Mouse (Mus musculus): ENCODE measurements around the gene Otud1. TPM values are rescaled to one million over a fixed set of nuclear protein-coding genes. Genes with fewer than 3 reads are reported as not detected.

Otud1 gene
- polyA plus RNA-seq, 1 experiment from 2014 or later, result 1.9 TPM

DNA sequence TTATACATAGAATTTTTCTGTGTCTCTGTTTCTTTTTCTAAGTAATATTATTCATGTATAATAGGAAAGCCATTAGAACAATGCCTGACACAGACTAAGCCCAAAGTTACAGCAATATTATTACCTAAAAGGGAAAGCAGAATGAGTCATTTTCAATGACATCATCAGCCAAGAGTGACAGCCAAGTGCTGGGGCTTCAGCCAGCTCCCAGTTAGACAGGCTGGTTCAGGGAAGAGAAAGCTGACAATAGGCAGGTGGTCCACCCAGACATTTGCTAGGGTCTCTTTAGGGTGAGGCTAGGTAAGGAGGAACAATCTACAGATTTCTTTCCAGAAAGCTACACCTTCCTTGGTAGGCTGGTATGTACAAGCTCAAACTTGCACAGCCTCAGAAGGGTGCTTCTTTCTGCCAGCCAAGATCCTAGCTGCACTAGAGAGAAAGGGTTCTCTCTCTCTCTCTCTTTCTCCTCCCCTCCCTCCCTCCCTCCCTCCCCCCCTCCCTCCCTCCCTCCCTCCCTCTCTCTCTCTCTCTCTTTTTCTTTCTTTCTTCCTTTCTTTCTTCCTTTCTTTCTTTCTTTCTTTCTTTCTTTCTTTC lies 45.6 kb downstream of the Otud1 start:
- Histone ChIP-seq H3K27ac (ENCODE audit: low read depth, low read length) (no peak overlapping the region), H3K9me3 (ENCODE audit: control insufficient read depth, low read length) (no peaks in the 10 kb centered on the region), H3K4me1 (ENCODE audit: control insufficient read depth, insufficient read depth, low read length) (no peaks in the 10 kb centered on the region), H3K4me2 (replicated peaks; ENCODE audit: low read depth, low read length) (no peak overlapping the region), H3K9ac (ENCODE audit: low read depth, low read length) (no peak overlapping the region), H3K36me3 (ENCODE audit: control insufficient read depth, insufficient read depth, low read length) (no peaks in the 10 kb centered on the region), H3K4me3 (ENCODE audit: low read length) (no peak overlapping the region), H3K27me3 (ENCODE audit: control insufficient read depth, insufficient read depth, low read length) (no peaks in the 10 kb centered on the region)
- ATAC-seq (ENCODE audit: low FRiP score, low TSS enrichment), result no peak

- no peak overlapping the region for H3K9ac ChIP-seq (ENCODE audit: low read depth, low read length)
- ATAC-seq (ENCODE audit: low FRiP score, low TSS enrichment), result no peak
- H3K9me3 ChIP-seq (ENCODE audit: control insufficient read depth, low read length), result no peaks in the 10 kb centered on the region
- H3K36me3 ChIP-seq (ENCODE audit: control insufficient read depth, insufficient read depth, low read length), result no peaks in the 10 kb centered on the region
- no peak overlapping the region for H3K4me3 ChIP-seq (ENCODE audit: low read length)
- no peak overlapping the region for H3K4me2 ChIP-seq (replicated peaks; ENCODE audit: low read depth, low read length)
- H3K27me3 ChIP-seq (ENCODE audit: control insufficient read depth, insufficient read depth, low read length), result no peaks in the 10 kb centered on the region
- no peak overlapping the region for H3K27ac ChIP-seq (ENCODE audit: low read depth, low read length)
- 60% methylated on average over 4 of the region's 4 CpGs for WGBS
- no peaks in the 10 kb centered on the region for H3K4me1 ChIP-seq (ENCODE audit: control insufficient read depth, insufficient read depth, low read length)
Measured at GRCm38 (mm10) chr2:19703670-19704069, 46.1 kb downstream of the Otud1 start.

DNA sequence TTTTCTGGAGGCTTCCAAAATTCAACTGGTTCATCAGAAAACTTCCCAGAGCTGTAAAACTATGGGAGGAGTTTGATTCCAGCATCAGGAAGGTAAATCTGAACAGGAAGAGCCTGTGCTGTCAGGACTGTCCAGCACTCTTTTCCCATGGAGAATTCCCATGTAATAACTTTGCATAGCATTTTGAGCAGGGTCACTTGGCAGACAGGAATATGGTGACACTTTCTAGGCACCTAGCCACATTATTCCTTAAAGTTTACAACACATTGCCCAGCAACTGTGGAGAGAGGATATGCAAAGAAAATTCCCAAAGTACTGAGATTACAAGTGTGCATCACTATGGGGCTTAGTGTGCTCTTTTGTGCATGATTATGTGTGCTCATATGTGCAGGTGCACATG lies 46.7 kb downstream of the Otud1 start:
- H3K4me3 ChIP-seq (ENCODE audit: low read length), result no peak overlapping the region
- no peaks in the 10 kb centered on the region for H3K9me3 ChIP-seq (ENCODE audit: control insufficient read depth, low read length)
- H3K4me2 ChIP-seq (replicated peaks; ENCODE audit: low read depth, low read length), result no peak overlapping the region
- ATAC-seq (ENCODE audit: low FRiP score, low TSS enrichment), result no peak
- no peaks in the 10 kb centered on the region for H3K27me3 ChIP-seq (ENCODE audit: control insufficient read depth, insufficient read depth, low read length)
- H3K4me1 ChIP-seq (ENCODE audit: control insufficient read depth, insufficient read depth, low read length), result no peaks in the 10 kb centered on the region
- no peak overlapping the region for H3K9ac ChIP-seq (ENCODE audit: low read depth, low read length)
- H3K27ac ChIP-seq (ENCODE audit: low read depth, low read length), result no peak overlapping the region
- no peaks in the 10 kb centered on the region for H3K36me3 ChIP-seq (ENCODE audit: control insufficient read depth, insufficient read depth, low read length)

DNA sequence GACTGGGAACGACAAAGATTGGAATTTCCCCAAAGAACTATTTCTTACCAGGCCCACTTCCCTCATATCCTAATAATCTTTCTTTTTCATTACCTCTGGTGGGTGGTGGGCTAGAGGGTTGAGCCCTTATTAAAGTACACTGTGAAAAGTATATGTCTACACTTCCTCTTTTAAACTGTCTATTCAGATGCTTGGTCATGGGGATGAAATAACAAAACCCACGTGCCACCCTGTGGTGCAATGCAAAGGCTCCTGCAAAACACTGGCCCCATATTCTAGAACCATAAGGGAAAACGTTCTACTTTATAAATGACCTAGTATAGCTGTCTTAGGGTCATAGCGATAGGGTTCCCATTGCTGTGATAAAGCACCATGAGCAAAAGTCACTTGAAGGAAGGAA lies 49.3 kb downstream of the Otud1 start:
- Histone ChIP-seq H3K27me3 (ENCODE audit: control insufficient read depth, insufficient read depth, low read length) (no peaks in the 10 kb centered on the region), H3K4me1 (ENCODE audit: control insufficient read depth, insufficient read depth, low read length) (no peaks in the 10 kb centered on the region), H3K4me3 (ENCODE audit: low read length) (no peak overlapping the region), H3K4me2 (replicated peaks; ENCODE audit: low read depth, low read length) (no peak overlapping the region), H3K27ac (ENCODE audit: low read depth, low read length) (no peak overlapping the region), H3K36me3 (ENCODE audit: control insufficient read depth, insufficient read depth, low read length) (no peaks in the 10 kb centered on the region), H3K9me3 (ENCODE audit: control insufficient read depth, low read length) (no peaks in the 10 kb centered on the region), H3K9ac (ENCODE audit: low read depth, low read length) (no peak overlapping the region)
- 92% methylated on average over 4 of the region's 4 CpGs for WGBS
- no peak for ATAC-seq (ENCODE audit: low FRiP score, low TSS enrichment)

Other genes with a start within 250 kb of the Otud1 start
- not detected in 2 replicates for gene Ptf1a, start 212.1 kb upstream of the Otud1 start, polyA plus RNA-seq (2014; fragmentation: Nextera tagmentation; extraction: Ambion mirVana)
- gene 4921504E06Rik, start 103.8 kb upstream of the Otud1 start, polyA plus RNA-seq (2014; fragmentation: Nextera tagmentation; extraction: Ambion mirVana), result not detected in 2 replicates

All from kidney, embryonic 14.5 days (tissue).